Mouse (Mus musculus): ENCODE measurements around the gene AC140267.1. TPM values are rescaled to one million over a fixed set of nuclear protein-coding genes. Genes with fewer than 3 reads are reported as not detected.

The AC140267.1 gene
- polyA plus RNA-seq, 1 experiment from 2014 or later = 9.5 TPM

DNA sequence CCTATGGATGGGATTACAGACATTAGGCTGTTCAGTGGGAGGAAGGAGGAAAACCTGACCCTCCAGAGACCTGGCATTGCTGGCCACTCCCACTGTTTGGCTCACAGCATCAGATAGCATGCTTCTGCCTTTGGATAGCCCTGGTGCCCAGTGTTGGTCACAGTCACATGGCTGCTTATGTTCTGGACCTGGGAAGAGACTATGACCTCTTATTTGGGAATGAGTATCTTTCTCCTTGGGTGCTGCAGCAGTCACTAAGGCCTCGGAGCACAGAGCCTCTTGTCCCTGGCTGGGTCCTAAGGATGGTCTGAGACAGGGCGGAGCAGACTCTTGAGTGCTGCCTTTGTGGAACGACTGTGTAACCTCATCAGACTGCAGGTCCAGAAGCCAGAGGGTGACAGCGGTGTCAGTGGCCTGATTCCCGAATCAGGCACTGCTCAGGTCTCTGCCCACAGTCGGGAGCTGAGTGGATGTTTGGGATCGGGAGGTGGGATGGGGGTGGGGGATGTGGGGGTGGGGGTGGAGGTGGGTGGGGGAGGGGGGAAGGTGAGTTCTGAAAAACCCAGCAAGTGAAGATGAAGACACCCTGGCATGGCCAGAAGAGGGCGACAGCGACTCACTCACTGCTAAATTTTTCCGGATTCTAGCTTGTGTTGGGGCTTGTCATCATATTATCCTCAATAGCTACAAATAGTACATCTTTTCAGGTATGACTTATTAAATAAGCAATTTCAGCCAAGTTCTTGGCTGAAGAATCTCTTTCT, 19.7 kb upstream of the AC140267.1 start:
- 21% methylated on average over 10 of the region's 10 CpGs for WGBS
- H3K9me3 ChIP-seq = no peaks in the 10 kb centered on the region
- H3K27ac ChIP-seq = no peak overlapping the region
- ATAC-seq (ENCODE audit: low FRiP score, low read depth) = no peak
- no peak overlapping the region for H3K9ac ChIP-seq
- H3K36me3 ChIP-seq = peaks cover 26% of the 10 kb centered on the region
- no peak overlapping the region for H3K4me3 ChIP-seq
- H3K4me2 ChIP-seq (replicated peaks) = no peak overlapping the region
- H3K27me3 ChIP-seq (replicated peaks) = no peaks in the 10 kb centered on the region
- H3K4me1 ChIP-seq = no peaks in the 10 kb centered on the region

GRCm38 (mm10) chr15:80216480-80216820, 19.2 kb upstream of the AC140267.1 start:
- Histone ChIP-seq H3K4me2 (replicated peaks) (no peak overlapping the region), H3K27ac (no peak overlapping the region), H3K27me3 (replicated peaks) (no peaks in the 10 kb centered on the region), H3K36me3 (peaks cover 20% of the 10 kb centered on the region), H3K9ac (no peak overlapping the region), H3K9me3 (no peaks in the 10 kb centered on the region), H3K4me1 (no peaks in the 10 kb centered on the region), H3K4me3 (no peak overlapping the region)
- ATAC-seq (ENCODE audit: low FRiP score, low read depth) = no peak
- 67% methylated on average over 9 of the region's 9 CpGs for WGBS

GRCm38 (mm10) chr15:80217476-80217875, 18.2 kb upstream of the AC140267.1 start:
- WGBS = 93% methylated on average over 10 of the region's 10 CpGs
- ATAC-seq (ENCODE audit: low FRiP score, low read depth) = no peak
- no peaks in the 10 kb centered on the region for H3K27me3 ChIP-seq (replicated peaks)

DNA sequence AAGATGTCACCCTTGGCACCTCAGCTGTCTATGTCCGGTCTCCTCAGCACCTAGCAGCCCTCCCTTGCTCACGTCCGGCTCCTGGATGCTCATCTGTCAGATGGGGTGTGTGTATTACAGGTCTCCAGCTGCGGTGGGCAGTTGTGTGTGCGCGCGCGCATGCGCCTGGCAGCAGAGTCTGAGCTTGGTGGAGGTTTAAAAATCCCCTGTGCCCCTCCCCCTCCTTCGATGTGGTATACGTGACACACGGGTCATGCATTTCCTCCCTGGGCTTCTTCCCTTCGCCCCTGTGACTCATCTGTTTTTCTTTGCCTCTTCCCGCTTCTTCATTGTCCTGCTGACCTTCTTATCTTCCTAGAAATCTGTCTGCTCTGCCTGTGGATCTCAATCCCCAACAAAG, 16.4 kb upstream of the AC140267.1 start:
- no peak for ATAC-seq (ENCODE audit: low FRiP score, low read depth)
- Histone ChIP-seq H3K27ac (no peak overlapping the region), H3K9me3 (no peaks in the 10 kb centered on the region), H3K9ac (no peak overlapping the region), H3K4me2 (replicated peaks) (0 out of 2 replicates have a peak overlapping the region, but pooled peaks have one; percentile 25), H3K4me3 (no peak overlapping the region), H3K36me3 (no peaks in the 10 kb centered on the region), H3K27me3 (replicated peaks) (no peaks in the 10 kb centered on the region), H3K4me1 (no peaks in the 10 kb centered on the region)
- WGBS = 65% methylated on average over 14 of the region's 14 CpGs

More at GRCm38 (mm10) chr15:80217476-80217875, 18.2 kb upstream of the AC140267.1 start:
- Histone ChIP-seq H3K4me3 (no peak overlapping the region), H3K36me3 (peaks cover 10% of the 10 kb centered on the region), H3K9me3 (no peaks in the 10 kb centered on the region), H3K9ac (no peak overlapping the region), H3K4me1 (no peaks in the 10 kb centered on the region), H3K4me2 (replicated peaks) (no peak overlapping the region), H3K27ac (no peak overlapping the region)

- Histone ChIP-seq H3K9ac (no peak overlapping the region), H3K27ac (no peak overlapping the region), H3K4me3 (no peak overlapping the region), H3K9me3 (no peaks in the 10 kb centered on the region), H3K36me3 (no peaks in the 10 kb centered on the region), H3K27me3 (replicated peaks) (no peaks in the 10 kb centered on the region), H3K4me2 (replicated peaks) (0 out of 2 replicates have a peak overlapping the region, but pooled peaks have one; percentile 25), H3K4me1 (no peaks in the 10 kb centered on the region)
- no peak for ATAC-seq (ENCODE audit: low FRiP score, low read depth)
- 74% methylated on average over 4 of the region's 4 CpGs for WGBS
These were observed 15.7 kb upstream of the AC140267.1 start for GRCm38 (mm10) chr15:80219705-80220657.

- Histone ChIP-seq H3K9me3 (no peaks in the 10 kb centered on the region), H3K36me3 (no peaks in the 10 kb centered on the region), H3K4me3 (no peak overlapping the region), H3K27ac (no peak overlapping the region), H3K27me3 (replicated peaks) (no peaks in the 10 kb centered on the region), H3K4me2 (replicated peaks) (no peak overlapping the region), H3K9ac (no peak overlapping the region), H3K4me1 (no peaks in the 10 kb centered on the region)
- no peak for ATAC-seq (ENCODE audit: low FRiP score, low read depth)
- WGBS = 74% methylated on average over 8 of the region's 8 CpGs
These were observed 14.6 kb upstream of the AC140267.1 start for GRCm38 (mm10) chr15:80221031-80221430.

DNA sequence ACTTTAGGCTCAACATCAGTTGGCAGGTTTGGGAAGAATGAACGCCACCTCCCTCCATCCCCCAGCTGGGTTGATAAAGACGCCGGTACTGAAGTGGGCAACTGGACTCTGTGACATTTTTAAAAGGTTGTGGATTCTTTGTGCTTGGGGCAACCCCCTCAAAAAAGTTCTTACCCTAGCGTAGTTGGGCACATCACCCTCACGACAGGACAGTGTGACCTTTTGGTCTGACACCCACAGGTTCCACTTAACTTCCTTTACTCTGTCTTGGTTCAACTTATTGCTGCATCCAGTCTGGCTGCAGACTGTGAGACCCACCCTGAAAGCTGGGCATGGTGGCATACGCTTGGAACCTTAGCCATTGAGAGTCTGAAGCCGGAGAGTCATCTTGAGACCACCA, 11.9 kb upstream of the AC140267.1 start:
- no peak for ATAC-seq (ENCODE audit: low FRiP score, low read depth)
- Histone ChIP-seq H3K27me3 (replicated peaks) (no peaks in the 10 kb centered on the region), H3K4me1 (no peaks in the 10 kb centered on the region), H3K36me3 (no peaks in the 10 kb centered on the region), H3K4me3 (no peak overlapping the region), H3K9ac (no peak overlapping the region), H3K4me2 (replicated peaks) (no peak overlapping the region), H3K27ac (no peak overlapping the region), H3K9me3 (no peaks in the 10 kb centered on the region)
- WGBS = 91% methylated on average over 7 of the region's 7 CpGs

DNA sequence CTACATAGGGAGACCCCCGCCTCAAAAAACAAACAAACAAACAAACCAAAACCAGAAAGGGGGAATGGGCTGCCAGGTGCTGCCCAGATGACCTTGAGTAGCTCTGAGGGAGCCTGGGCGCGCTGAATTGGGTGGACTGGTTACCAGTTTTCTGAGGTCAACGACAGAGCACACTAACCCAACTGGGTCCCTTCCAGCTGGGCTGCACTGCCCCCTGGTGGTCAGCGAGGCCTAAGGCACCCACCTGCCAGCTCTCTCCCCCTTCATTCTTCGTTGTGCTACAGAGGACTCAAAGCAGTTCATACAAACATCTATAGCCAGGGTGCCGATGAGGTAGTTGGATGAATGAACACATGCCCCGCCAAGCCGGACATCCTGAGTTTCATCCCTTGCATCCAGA, 10.4 kb upstream of the AC140267.1 start:
- H3K36me3 ChIP-seq = no peaks in the 10 kb centered on the region
- H3K27me3 ChIP-seq (replicated peaks) = no peaks in the 10 kb centered on the region
- no peaks in the 10 kb centered on the region for H3K9me3 ChIP-seq
- no peak overlapping the region for H3K9ac ChIP-seq
- no peak overlapping the region for H3K4me3 ChIP-seq
- ATAC-seq (ENCODE audit: low FRiP score, low read depth) = no peak
- no peak overlapping the region for H3K27ac ChIP-seq
- no peaks in the 10 kb centered on the region for H3K4me1 ChIP-seq
- H3K4me2 ChIP-seq (replicated peaks) = no peak overlapping the region
- 22% methylated on average over 9 of the region's 9 CpGs for WGBS

GRCm38 (mm10) chr15:80225796-80226195, 9.8 kb upstream of the AC140267.1 start:
- ATAC-seq (ENCODE audit: low FRiP score, low read depth) = no peak
- Histone ChIP-seq H3K27ac (no peak overlapping the region), H3K9ac (no peak overlapping the region), H3K27me3 (replicated peaks) (no peaks in the 10 kb centered on the region), H3K36me3 (no peaks in the 10 kb centered on the region), H3K4me1 (no peaks in the 10 kb centered on the region), H3K4me2 (replicated peaks) (no peak overlapping the region), H3K9me3 (no peaks in the 10 kb centered on the region), H3K4me3 (no peak overlapping the region)
- 51% methylated on average over 2 of the region's 2 CpGs for WGBS

DNA sequence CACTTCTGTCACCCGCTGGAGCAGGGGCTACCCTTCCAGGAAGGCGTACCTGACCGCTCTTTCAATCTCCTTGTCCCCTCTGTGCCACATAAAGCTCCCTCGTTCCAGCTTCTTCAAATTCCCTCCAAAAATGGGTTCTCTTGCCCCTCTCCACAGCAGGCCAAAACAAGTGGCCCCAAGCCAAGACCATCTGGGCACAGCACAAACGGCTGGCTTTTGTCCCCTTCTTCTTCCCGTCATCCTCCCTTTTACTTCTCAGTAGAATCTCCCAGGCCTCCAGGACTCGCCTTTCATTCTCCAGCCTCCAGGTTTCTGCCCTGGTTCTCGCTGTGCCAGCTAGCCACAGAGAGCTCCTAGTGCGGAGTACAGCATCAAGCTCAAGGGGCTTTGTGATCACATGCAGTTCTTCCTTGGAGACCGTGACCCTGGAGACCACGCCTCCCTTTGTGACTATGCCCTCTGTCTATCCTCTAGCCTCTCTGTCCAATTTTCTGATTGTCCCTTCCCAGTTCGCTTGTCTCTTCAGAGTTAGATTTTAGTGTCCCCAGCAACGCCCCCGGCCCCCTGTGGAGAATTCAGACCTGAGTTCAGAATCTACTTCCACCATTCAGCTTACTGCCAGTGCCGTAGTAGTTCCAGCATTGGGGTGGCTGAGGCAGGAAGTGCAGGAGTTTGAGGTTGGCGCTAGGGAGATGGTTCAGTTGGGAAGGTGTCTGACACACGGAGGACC, 7.4 kb upstream of the AC140267.1 start:
- no peak for ATAC-seq (ENCODE audit: low FRiP score, low read depth)
- no peak overlapping the region for H3K4me2 ChIP-seq (replicated peaks)
- WGBS = 65% methylated on average over 17 of the region's 17 CpGs
- no peaks in the 10 kb centered on the region for H3K27me3 ChIP-seq (replicated peaks)
- H3K4me3 ChIP-seq = no peak overlapping the region
- no peaks in the 10 kb centered on the region for H3K9me3 ChIP-seq
- no peaks in the 10 kb centered on the region for H3K4me1 ChIP-seq
- no peaks in the 10 kb centered on the region for H3K36me3 ChIP-seq
- H3K27ac ChIP-seq = no peak overlapping the region
- no peak overlapping the region for H3K9ac ChIP-seq

DNA sequence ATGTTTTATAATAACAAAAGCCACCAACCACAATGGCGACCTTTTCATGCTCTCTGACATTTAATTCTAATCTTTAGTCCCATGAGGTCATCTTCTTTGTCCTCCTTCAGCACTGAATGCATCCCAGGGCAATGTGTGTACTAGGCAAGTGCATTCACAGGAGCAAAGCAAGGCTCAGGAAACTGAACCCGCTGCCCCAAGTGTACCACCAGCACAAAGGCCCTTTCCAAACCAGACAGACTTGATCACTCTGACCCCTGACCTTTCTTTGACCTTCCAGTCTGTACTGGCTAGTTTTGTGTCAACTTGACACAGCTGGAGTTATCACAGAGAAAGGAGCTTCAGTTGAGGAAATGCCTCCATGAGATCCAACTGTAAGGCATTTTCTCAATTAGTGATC, 3.3 kb upstream of the AC140267.1 start:
- Histone ChIP-seq H3K4me3 (no peak overlapping the region), H3K4me1 (peaks cover 11% of the 10 kb centered on the region), H3K27me3 (replicated peaks) (no peaks in the 10 kb centered on the region), H3K4me2 (replicated peaks) (no peak overlapping the region), H3K9ac (no peak overlapping the region), H3K36me3 (peaks cover 18% of the 10 kb centered on the region), H3K27ac (no peak overlapping the region), H3K9me3 (no peaks in the 10 kb centered on the region)
- WGBS = 43% methylated on average over 2 of the region's 2 CpGs
- no peak for ATAC-seq (ENCODE audit: low FRiP score, low read depth)

DNA sequence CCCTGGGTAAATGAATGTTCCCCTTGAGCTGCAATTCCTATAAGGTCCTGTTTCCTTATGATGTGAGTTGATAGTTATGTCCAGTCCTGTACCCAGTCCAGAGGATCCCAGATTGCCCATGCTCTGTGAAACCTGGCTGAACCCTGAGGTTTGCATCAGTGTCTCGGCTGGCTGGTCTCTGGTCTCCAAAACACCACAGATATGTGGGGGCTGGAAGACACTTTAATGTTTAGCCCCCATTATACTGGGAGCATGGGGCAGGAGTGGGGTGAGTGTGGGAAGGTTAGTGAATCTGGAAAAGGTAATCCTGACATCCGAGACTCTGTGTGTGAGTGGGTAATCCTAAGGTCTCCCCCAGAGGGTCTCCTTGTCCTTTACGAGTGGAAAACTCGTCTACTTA, 2.6 kb upstream of the AC140267.1 start:
- WGBS = 69% methylated on average over 4 of the region's 4 CpGs
- Histone ChIP-seq H3K9ac (no peak overlapping the region), H3K27ac (0 out of 2 replicates have a peak overlapping the region, but pooled peaks have one; percentile 1), H3K27me3 (replicated peaks) (no peaks in the 10 kb centered on the region), H3K4me2 (replicated peaks) (peak overlapping the region; percentile 86), H3K9me3 (no peaks in the 10 kb centered on the region), H3K4me1 (peaks cover 11% of the 10 kb centered on the region), H3K36me3 (peaks cover 22% of the 10 kb centered on the region), H3K4me3 (no peak overlapping the region)
- ATAC-seq (ENCODE audit: low FRiP score, low read depth) = peak; percentile 5; the same call in 1 of the 2 replicates

Data from neural tube, embryonic 12.5 days (tissue).